Mouse (Mus musculus): ENCODE measurements around the gene Frrs1. TPM values are rescaled to one million over a fixed set of nuclear protein-coding genes. Genes with fewer than 3 reads are reported as not detected.
A peak's percentile ranks its signal among the peaks of the same experiment; 100 is the strongest.

The Frrs1 gene
- polyA plus RNA-seq, 1 experiment from 2014 or later: 26.8 TPM

DNA sequence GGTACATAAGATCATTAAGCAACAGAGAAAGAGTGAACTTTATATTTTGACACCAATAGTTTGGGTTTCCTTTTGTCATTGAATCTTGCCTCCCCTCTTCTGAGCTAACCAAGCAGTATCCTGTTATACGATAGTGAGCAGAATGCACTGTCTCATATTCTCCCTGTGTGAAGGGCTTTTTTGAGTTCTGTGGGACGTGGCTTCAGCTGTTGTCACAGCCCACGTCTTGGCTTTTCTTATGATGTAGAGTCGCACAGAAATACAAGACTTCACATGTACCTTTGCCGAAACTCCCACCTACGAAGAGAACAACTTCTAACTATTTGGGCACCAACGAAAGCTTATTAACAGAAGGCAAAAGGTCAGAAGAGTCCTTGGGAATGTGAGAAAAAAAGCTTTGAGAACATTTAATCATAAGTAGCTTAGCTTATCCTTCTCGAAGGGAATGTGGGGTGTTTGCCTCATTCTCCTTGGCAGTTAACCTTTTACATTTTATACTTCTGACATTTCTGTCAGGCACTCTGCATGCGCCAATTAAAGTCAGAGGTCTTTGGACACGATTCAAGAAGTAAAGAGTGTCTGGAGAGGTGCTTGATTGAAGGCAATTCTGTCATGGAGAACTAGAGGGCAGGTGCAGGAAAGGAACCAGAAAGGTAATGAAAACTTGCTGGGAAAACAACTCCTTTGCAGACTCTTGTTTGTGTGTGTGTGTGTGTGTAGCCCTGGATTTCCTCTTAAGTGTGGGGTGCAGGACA is 81.7 kb downstream of the Frrs1 start:
- 75% methylated on average over 10 of the region's 10 CpGs for WGBS (ENCODE audit: insufficient replicate concordance)
- Histone ChIP-seq H3K27me3 (ENCODE audit: control insufficient read depth, insufficient read depth, low read length) (no peaks in the 10 kb centered on the region), H3K36me3 (ENCODE audit: control insufficient read depth, insufficient read depth, low read length) (no peaks in the 10 kb centered on the region), H3K9ac (ENCODE audit: low read depth, low read length) (no peak overlapping the region), H3K4me3 (ENCODE audit: low read depth, low read length) (no peak overlapping the region), H3K9me3 (replicated peaks; ENCODE audit: control insufficient read depth, low read length) (no peaks in the 10 kb centered on the region), H3K4me2 (no peak overlapping the region), H3K27ac (ENCODE audit: low read depth, low read length) (no peak overlapping the region), H3K4me1 (ENCODE audit: control insufficient read depth, insufficient read depth, low read length) (peaks cover 11% of the 10 kb centered on the region)
- ATAC-seq (replicated peaks; ENCODE audit: insufficient number of reproducible peaks, low FRiP score, low TSS enrichment): no peak

DNA sequence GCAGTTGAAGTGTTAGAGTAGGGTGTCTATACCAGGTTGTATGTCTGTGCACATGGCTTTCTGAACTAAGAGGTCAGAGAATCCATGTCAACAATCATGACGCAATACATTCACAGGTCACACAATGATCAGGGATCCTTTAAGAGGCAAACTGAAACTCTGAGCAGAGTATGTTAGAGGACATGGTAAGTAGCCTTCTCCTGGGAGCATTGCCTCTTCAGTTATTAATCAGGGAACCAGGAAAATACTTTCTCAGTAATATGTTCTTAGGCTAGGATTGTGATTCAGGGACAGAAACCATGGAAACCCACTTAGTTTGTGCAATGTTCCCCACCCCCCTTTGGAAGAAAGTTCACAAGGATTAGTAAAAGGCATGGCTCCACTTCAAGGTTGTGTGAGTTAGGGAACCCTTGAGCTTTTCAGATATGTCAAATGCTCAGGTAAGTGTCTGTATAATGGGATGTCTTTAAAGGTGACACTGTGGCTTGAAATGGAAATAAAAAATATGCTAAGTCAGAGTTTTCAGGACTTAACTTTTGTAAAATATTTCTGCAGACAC is 82.4 kb downstream of the Frrs1 start:
- no peak overlapping the region for H3K4me3 ChIP-seq (ENCODE audit: low read depth, low read length)
- no peaks in the 10 kb centered on the region for H3K9me3 ChIP-seq (replicated peaks; ENCODE audit: control insufficient read depth, low read length)
- no peaks in the 10 kb centered on the region for H3K36me3 ChIP-seq (ENCODE audit: control insufficient read depth, insufficient read depth, low read length)
- no peak for ATAC-seq (replicated peaks; ENCODE audit: insufficient number of reproducible peaks, low FRiP score, low TSS enrichment)
- H3K9ac ChIP-seq (ENCODE audit: low read depth, low read length): no peak overlapping the region
- peaks cover 11% of the 10 kb centered on the region for H3K4me1 ChIP-seq (ENCODE audit: control insufficient read depth, insufficient read depth, low read length)
- no peak overlapping the region for H3K27ac ChIP-seq (ENCODE audit: low read depth, low read length)
- H3K27me3 ChIP-seq (ENCODE audit: control insufficient read depth, insufficient read depth, low read length): no peaks in the 10 kb centered on the region
- H3K4me2 ChIP-seq: no peak overlapping the region
- WGBS (ENCODE audit: insufficient replicate concordance): 93% methylated on average over 1 of the region's 1 CpGs

DNA sequence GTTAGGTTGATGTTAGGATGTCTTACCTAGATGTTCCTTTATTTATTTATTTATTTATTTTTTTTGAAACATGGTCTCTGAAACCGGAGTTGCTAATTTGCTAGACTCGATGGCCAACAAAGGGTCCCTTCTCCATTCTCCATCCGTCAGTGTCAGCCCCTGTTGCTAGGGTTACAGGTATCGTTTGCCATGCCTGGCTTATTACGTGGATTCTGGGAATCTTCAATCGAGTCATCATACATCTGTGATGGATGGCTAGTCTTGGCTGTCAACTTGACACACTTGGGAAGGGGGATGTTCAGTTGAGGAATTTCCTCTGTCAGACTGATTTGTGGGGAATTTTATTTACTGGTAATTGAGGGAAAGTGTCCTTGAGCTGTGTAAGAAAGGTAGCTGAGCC is 83.5 kb downstream of the Frrs1 start:
- Histone ChIP-seq H3K4me2 (no peak overlapping the region), H3K4me3 (ENCODE audit: low read depth, low read length) (no peak overlapping the region), H3K27ac (ENCODE audit: low read depth, low read length) (no peak overlapping the region), H3K27me3 (ENCODE audit: control insufficient read depth, insufficient read depth, low read length) (no peaks in the 10 kb centered on the region), H3K4me1 (ENCODE audit: control insufficient read depth, insufficient read depth, low read length) (peaks cover 11% of the 10 kb centered on the region), H3K36me3 (ENCODE audit: control insufficient read depth, insufficient read depth, low read length) (no peaks in the 10 kb centered on the region), H3K9ac (ENCODE audit: low read depth, low read length) (no peak overlapping the region), H3K9me3 (replicated peaks; ENCODE audit: control insufficient read depth, low read length) (no peaks in the 10 kb centered on the region)
- WGBS (ENCODE audit: insufficient replicate concordance): 71% methylated on average over 6 of the region's 6 CpGs
- ATAC-seq (replicated peaks; ENCODE audit: insufficient number of reproducible peaks, low FRiP score, low TSS enrichment): no peak

DNA sequence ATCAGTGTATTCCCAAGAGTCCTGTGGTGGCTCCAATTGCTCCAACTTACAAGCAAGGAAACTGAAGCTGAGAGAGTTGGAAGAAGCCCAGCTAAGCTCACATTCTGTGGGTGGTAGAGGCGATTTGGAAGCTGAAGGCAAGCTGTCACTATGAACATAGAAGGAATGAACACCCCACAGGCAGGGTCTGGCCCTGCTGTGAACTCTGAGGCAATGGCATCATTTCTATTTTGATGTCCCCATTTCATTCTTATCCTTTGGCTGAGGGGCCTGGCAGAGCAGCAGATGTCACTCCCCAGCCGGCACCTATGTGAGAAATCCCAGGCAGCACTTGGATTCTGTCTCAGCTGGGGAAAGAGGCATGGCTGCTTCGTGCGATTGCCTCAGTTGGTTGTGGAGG is 84.2 kb downstream of the Frrs1 start:
- H3K27me3 ChIP-seq (ENCODE audit: control insufficient read depth, insufficient read depth, low read length): no peaks in the 10 kb centered on the region
- H3K4me1 ChIP-seq (ENCODE audit: control insufficient read depth, insufficient read depth, low read length): peaks cover 11% of the 10 kb centered on the region
- WGBS (ENCODE audit: insufficient replicate concordance): 52% methylated on average over 4 of the region's 4 CpGs
- H3K9ac ChIP-seq (ENCODE audit: low read depth, low read length): no peak overlapping the region
- ATAC-seq (replicated peaks; ENCODE audit: insufficient number of reproducible peaks, low FRiP score, low TSS enrichment): no peak
- H3K4me3 ChIP-seq (ENCODE audit: low read depth, low read length): no peak overlapping the region
- H3K27ac ChIP-seq (ENCODE audit: low read depth, low read length): 0 out of 2 replicates have a peak overlapping the region, but pooled peaks have one; percentile 29
- no peaks in the 10 kb centered on the region for H3K36me3 ChIP-seq (ENCODE audit: control insufficient read depth, insufficient read depth, low read length)
- H3K9me3 ChIP-seq (replicated peaks; ENCODE audit: control insufficient read depth, low read length): no peaks in the 10 kb centered on the region
- H3K4me2 ChIP-seq: no peak overlapping the region

DNA sequence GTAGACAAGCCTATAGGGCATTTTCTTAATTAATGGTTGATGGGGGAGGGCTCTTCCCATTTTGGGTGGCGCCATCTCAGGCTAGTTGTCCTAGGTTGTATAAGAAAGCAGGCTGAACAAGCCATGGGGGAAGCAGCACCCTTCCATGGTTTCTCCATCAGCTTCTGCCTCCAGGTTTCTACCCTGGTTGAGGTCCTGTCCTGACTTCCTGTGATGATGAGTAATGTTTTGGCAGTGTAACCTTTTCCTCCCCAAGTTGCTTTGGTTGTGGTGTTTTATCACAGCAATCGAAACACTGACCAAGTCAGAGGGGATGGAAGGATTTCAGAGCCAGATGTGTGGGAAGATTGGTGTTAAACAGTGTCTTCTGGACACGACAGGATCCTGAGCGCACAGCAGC is 87.2 kb downstream of the Frrs1 start:
- Histone ChIP-seq H3K4me3 (ENCODE audit: low read depth, low read length) (no peak overlapping the region), H3K4me2 (no peak overlapping the region), H3K27ac (ENCODE audit: low read depth, low read length) (no peak overlapping the region), H3K9ac (ENCODE audit: low read depth, low read length) (no peak overlapping the region), H3K4me1 (ENCODE audit: control insufficient read depth, insufficient read depth, low read length) (peaks cover 11% of the 10 kb centered on the region), H3K9me3 (replicated peaks; ENCODE audit: control insufficient read depth, low read length) (no peaks in the 10 kb centered on the region), H3K27me3 (ENCODE audit: control insufficient read depth, insufficient read depth, low read length) (no peaks in the 10 kb centered on the region), H3K36me3 (ENCODE audit: control insufficient read depth, insufficient read depth, low read length) (no peaks in the 10 kb centered on the region)
- ATAC-seq (replicated peaks; ENCODE audit: insufficient number of reproducible peaks, low FRiP score, low TSS enrichment): no peak
- 72% methylated on average over 4 of the region's 4 CpGs for WGBS (ENCODE audit: insufficient replicate concordance)

DNA sequence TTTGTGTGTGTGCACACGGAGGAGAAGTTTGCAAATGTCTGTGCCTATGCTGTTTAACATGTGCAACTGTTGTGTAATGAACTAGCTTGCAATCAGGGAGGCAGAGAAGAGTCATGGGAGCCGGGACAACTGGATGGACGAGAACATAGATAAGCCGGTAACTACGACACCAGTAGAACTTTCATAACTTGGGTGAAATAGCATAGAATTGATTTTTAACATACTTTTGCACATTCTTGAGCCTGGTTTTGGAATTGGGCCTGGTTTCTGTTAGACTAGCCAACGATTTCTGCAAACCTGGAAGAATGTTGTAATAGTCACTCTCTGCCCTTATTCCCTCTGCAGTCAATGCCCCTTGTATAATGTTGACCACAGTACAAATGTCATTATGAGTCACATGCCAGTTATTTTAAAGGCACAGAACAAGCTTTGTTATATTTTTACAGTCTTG is 91.4 kb downstream of the Frrs1 start:
- Histone ChIP-seq H3K4me2 (no peak overlapping the region), H3K27me3 (ENCODE audit: control insufficient read depth, insufficient read depth, low read length) (no peaks in the 10 kb centered on the region), H3K4me3 (ENCODE audit: low read depth, low read length) (no peak overlapping the region), H3K27ac (ENCODE audit: low read depth, low read length) (no peak overlapping the region), H3K9me3 (replicated peaks; ENCODE audit: control insufficient read depth, low read length) (no peaks in the 10 kb centered on the region), H3K36me3 (ENCODE audit: control insufficient read depth, insufficient read depth, low read length) (no peaks in the 10 kb centered on the region), H3K9ac (ENCODE audit: low read depth, low read length) (no peak overlapping the region), H3K4me1 (ENCODE audit: control insufficient read depth, insufficient read depth, low read length) (no peaks in the 10 kb centered on the region)
- 78% methylated on average over 6 of the region's 6 CpGs for WGBS (ENCODE audit: insufficient replicate concordance)
- ATAC-seq (replicated peaks; ENCODE audit: insufficient number of reproducible peaks, low FRiP score, low TSS enrichment): no peak

DNA sequence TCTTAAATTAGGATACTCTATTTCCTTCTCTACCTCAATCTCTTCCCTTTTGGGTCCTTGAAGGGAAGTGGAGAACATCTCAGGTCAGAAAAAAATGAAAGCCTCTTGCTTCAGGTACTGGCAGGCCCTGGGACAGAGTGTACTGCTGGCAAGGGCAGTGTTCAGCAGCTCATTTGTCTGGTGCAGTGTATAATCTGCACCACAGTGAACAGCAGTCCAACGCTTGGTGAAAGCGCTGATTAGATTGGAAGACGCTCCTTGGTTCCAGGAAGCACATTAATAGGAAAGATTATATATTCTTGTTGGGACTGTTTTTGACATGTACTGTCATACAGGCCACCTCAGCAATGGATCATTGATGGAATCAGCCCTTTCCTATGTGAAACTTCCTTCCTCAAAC is 92.2 kb downstream of the Frrs1 start:
- Histone ChIP-seq H3K36me3 (ENCODE audit: control insufficient read depth, insufficient read depth, low read length) (no peaks in the 10 kb centered on the region), H3K4me1 (ENCODE audit: control insufficient read depth, insufficient read depth, low read length) (no peaks in the 10 kb centered on the region), H3K27me3 (ENCODE audit: control insufficient read depth, insufficient read depth, low read length) (no peaks in the 10 kb centered on the region), H3K9me3 (replicated peaks; ENCODE audit: control insufficient read depth, low read length) (no peaks in the 10 kb centered on the region), H3K4me2 (no peak overlapping the region), H3K27ac (ENCODE audit: low read depth, low read length) (no peak overlapping the region), H3K4me3 (ENCODE audit: low read depth, low read length) (no peak overlapping the region), H3K9ac (ENCODE audit: low read depth, low read length) (no peak overlapping the region)
- ATAC-seq (replicated peaks; ENCODE audit: insufficient number of reproducible peaks, low FRiP score, low TSS enrichment): no peak
- WGBS (ENCODE audit: insufficient replicate concordance): 64% methylated on average over 3 of the region's 3 CpGs

DNA sequence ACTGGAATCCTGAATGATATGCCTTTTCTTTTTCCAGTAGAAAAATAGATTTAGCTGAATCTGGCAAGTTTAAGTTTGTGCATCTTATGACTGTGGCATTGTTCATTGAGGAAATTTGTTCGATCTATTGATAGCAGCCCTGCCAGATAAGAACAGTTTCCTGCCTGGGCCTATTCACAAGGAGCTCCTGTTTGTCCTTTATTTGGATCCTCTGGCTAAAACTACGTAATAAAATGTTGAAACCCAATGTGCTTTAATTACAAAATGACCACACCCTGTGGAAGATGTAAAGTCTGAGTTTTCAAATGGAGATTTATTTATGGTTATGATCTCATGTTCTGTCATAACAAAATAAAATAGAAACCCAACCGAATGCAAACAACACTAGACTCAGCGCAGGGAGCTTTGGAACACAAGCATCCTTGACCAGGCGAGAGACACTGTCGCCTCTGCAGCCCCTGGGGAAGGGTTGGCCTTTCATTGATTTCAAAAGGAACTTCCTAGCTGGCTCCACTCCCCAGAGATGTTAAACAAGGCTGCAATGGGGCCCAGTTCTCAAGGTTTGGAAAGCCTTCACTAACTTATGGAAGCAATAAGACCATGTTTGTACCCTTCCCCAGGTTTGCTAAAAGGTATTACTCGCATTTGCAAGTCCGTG is 93.1 kb downstream of the Frrs1 start:
- no peak overlapping the region for H3K9ac ChIP-seq (ENCODE audit: low read depth, low read length)
- H3K4me1 ChIP-seq (ENCODE audit: control insufficient read depth, insufficient read depth, low read length): no peaks in the 10 kb centered on the region
- no peak overlapping the region for H3K4me3 ChIP-seq (ENCODE audit: low read depth, low read length)
- H3K27ac ChIP-seq (ENCODE audit: low read depth, low read length): no peak overlapping the region
- WGBS (ENCODE audit: insufficient replicate concordance): 69% methylated on average over 8 of the region's 8 CpGs
- no peaks in the 10 kb centered on the region for H3K27me3 ChIP-seq (ENCODE audit: control insufficient read depth, insufficient read depth, low read length)
- no peak overlapping the region for H3K4me2 ChIP-seq
- no peaks in the 10 kb centered on the region for H3K9me3 ChIP-seq (replicated peaks; ENCODE audit: control insufficient read depth, low read length)
- no peak for ATAC-seq (replicated peaks; ENCODE audit: insufficient number of reproducible peaks, low FRiP score, low TSS enrichment)
- H3K36me3 ChIP-seq (ENCODE audit: control insufficient read depth, insufficient read depth, low read length): no peaks in the 10 kb centered on the region

Data from heart, embryonic 11.5 days (tissue).